Mouse (Mus musculus): Measurements from ENCODE around the gene Muc1. TPM values are rescaled to one million over a fixed set of nuclear protein-coding genes. Genes with fewer than 3 reads are reported as not detected.

Gene Muc1
- total RNA-seq (2022) = under 1 TPM in 3 of 4 experiments, not detected in 1; 0.22 to 0.96 (median 0.65) TPM

GRCm38 (mm10) chr3:89228836-89229235 lies at the start of gene Muc1:
TSS of gene Muc1 (plus strand) at chr3:89229057.
- no peak for DNase-seq

GRCm38 (mm10) chr3:89181749-89182500 lies 46.9 kb upstream of the Muc1 start:
- no peak for DNase-seq

- DNase-seq = no peak
These were observed 46.3 kb upstream of the Muc1 start for GRCm38 (mm10) chr3:89182531-89183057.

GRCm38 (mm10) chr3:89183058-89183958 lies 45.5 kb upstream of the Muc1 start, which contains the start of gene Fam189b:
TSS of gene Fam189b (plus strand) at chr3:89183143.
- DNase-seq = peak; percentile 86

- no peak for DNase-seq
These were observed 44.9 kb upstream of the Muc1 start for GRCm38 (mm10) chr3:89183959-89184315.

GRCm38 (mm10) chr3:89187197-89187596 lies 41.7 kb upstream of the Muc1 start:
- no peak for DNase-seq

- DNase-seq = no peak
These were observed 41.0 kb upstream of the Muc1 start for GRCm38 (mm10) chr3:89187690-89188477.

GRCm38 (mm10) chr3:89188478-89188875 lies 40.4 kb upstream of the Muc1 start:
- no peak for DNase-seq

- DNase-seq = no peak
These were observed 38.4 kb upstream of the Muc1 start for GRCm38 (mm10) chr3:89190436-89190835.

- no peak for DNase-seq
These were observed 35.5 kb upstream of the Muc1 start for GRCm38 (mm10) chr3:89193351-89193750.

GRCm38 (mm10) chr3:89193853-89194252 lies 35.0 kb upstream of the Muc1 start:
- DNase-seq = no peak

- DNase-seq = peak; percentile 86
These were observed 32.6 kb upstream of the Muc1 start for GRCm38 (mm10) chr3:89195979-89196877.

GRCm38 (mm10) chr3:89199839-89200238 lies 29.0 kb upstream of the Muc1 start:
- DNase-seq = no peak

GRCm38 (mm10) chr3:89202253-89203141 lies 26.4 kb upstream of the Muc1 start, which contains the start of gene Gba:
TSS of gene Gba (plus strand) at chr3:89202928.
- DNase-seq = peak; percentile 77

GRCm38 (mm10) chr3:89203142-89203514 lies 25.7 kb upstream of the Muc1 start:
- no peak for DNase-seq

- no peak for DNase-seq
These were observed 22.8 kb upstream of the Muc1 start for GRCm38 (mm10) chr3:89206079-89206478.

- no peak for DNase-seq
These were observed 22.2 kb upstream of the Muc1 start for GRCm38 (mm10) chr3:89206695-89207094.

GRCm38 (mm10) chr3:89208075-89208657 lies 20.7 kb upstream of the Muc1 start:
- DNase-seq = no peak

GRCm38 (mm10) chr3:89208736-89209135 lies 20.1 kb upstream of the Muc1 start:
- DNase-seq = no peak

GRCm38 (mm10) chr3:89209731-89210130 lies 19.1 kb upstream of the Muc1 start:
- DNase-seq = no peak
